Mouse (Mus musculus) liver, embryonic 11.5 days (tissue): ENCODE data around the gene Asap3. TPM values are rescaled to one million over a fixed set of nuclear protein-coding genes. Genes with fewer than 3 reads are reported as not detected.

ENCODE experiments used
- polyA plus RNA-seq: library from polyadenylated mRNA; unstranded; fragments of >200 nt; fragmentation: Nextera tagmentation; extraction: Ambion mirVana; gene quantifications from 2 replicates; pipeline ENCODE4 v1.2.1, GENCODE M21; 2014

The Asap3 gene
- polyA plus RNA-seq, 1 experiment from 2014 or later: 1.8 TPM

Other genes starting within 250 kb of the Asap3 start
- 47.7 and 49.8 TPM in 2 replicates for gene Gale, start 242.6 kb upstream of the Asap3 start, polyA plus RNA-seq
- gene Lypla2, start 233.7 kb upstream of the Asap3 start, polyA plus RNA-seq: 104 and 106 TPM in 2 replicates
- 96.9 and 106 TPM in 2 replicates for gene Pithd1, start 219.1 kb upstream of the Asap3 start, polyA plus RNA-seq
- gene Eloa, start 184.6 kb upstream of the Asap3 start, polyA plus RNA-seq: 48.6 and 51.6 TPM in 2 replicates
- gene Rpl11, start 152.9 kb upstream of the Asap3 start, polyA plus RNA-seq: 567 and 611 TPM in 2 replicates
- 191 and 200 TPM in 2 replicates for gene Id3, start 62.9 kb upstream of the Asap3 start, polyA plus RNA-seq
- gene E2f2, start 34.0 kb upstream of the Asap3 start, polyA plus RNA-seq: 9.0 and 9.2 TPM in 2 replicates
- 16.4 and 17.3 TPM in 2 replicates for gene Tcea3, start 41.4 kb downstream of the Asap3 start, polyA plus RNA-seq
- gene Zfp46, start 78.3 kb downstream of the Asap3 start, polyA plus RNA-seq: 10.5 and 11.9 TPM in 2 replicates
- 99.3 and 101 TPM in 2 replicates for gene Hnrnpr, start 104.6 kb downstream of the Asap3 start, polyA plus RNA-seq
- 0.06 TPM in 1 of 2 replicates, not detected in the other for gene Htr1d, start 217.2 kb downstream of the Asap3 start, polyA plus RNA-seq